Mouse (Mus musculus) liver, adult 2 months (tissue): ENCODE measurements around the gene Pnp2.

Source experiments
- CTCF ChIP-seq: fragments of 200-500 bp; IDR thresholded peaks from 2 replicates; pipeline ENCODE4 v1.5.1; 2011; ENCODE audit warnings: low read depth, low read length, control low read depth
- POLR2A ChIP-seq: fragments of 200-500 bp; IDR thresholded peaks from 2 replicates; pipeline ENCODE4 v1.6.1; 2011; ENCODE audit warnings: low read length, control low read depth; ENCODE audit not compliant: insufficient read depth; ENCODE audit errors: extremely low read depth

- no peak for TF ChIP-seq CTCF
- no peak for TF ChIP-seq POLR2A
These were observed 52.3 kb downstream of the Pnp2 start for GRCm38 (mm10) chr14:51007914-51008713.
